Mouse (Mus musculus) C2C12 (cell line): ENCODE measurements around the gene Uqcc1. TPM values are rescaled to one million over a fixed set of nuclear protein-coding genes. Genes with fewer than 3 reads are reported as not detected.

Experiments used
- H3K27me3 ChIP-seq: one replicate; pipeline ENCODE4 v1.6.1; 2011; ENCODE audit not compliant: control insufficient read depth, insufficient read depth, insufficient read length
- H3K36me3 ChIP-seq: one replicate; pipeline ENCODE4 v1.6.1; 2011; ENCODE audit not compliant: control insufficient read depth, insufficient read depth
- H3K4me3 ChIP-seq: one replicate; pipeline ENCODE4 v1.5.1; 2011; ENCODE audit warnings: mild to moderate bottlenecking, control low read depth; ENCODE audit not compliant: poor library complexity, insufficient read depth, severe bottlenecking
- H3K79me2 ChIP-seq: one replicate; pipeline ENCODE4 v1.6.1; 2011; ENCODE audit not compliant: control insufficient read depth, insufficient read depth
- H3K79me3 ChIP-seq: one replicate; pipeline ENCODE4 v1.6.1; 2011; ENCODE audit warnings: low read depth, control low read depth
- H3ac ChIP-seq: one replicate; pipeline ENCODE3; 2011; ENCODE audit warnings: low read depth; ENCODE audit not compliant: control insufficient read depth, insufficient read length
- CEBPB ChIP-seq: IDR thresholded peaks from one replicate; pipeline ENCODE4 v1.6.1; 2011; ENCODE audit warnings: low read depth, mild to moderate bottlenecking, control low read depth, moderate library complexity
- CTCF ChIP-seq: IDR thresholded peaks from one replicate; pipeline ENCODE4 v1.5.1; 2011; ENCODE audit not compliant: control insufficient read depth, insufficient read depth, insufficient read length
- FOSL1 ChIP-seq: IDR thresholded peaks from one replicate; pipeline ENCODE4 v1.8.0; 2011; ENCODE audit warnings: mild to moderate bottlenecking, low read length; ENCODE audit not compliant: poor library complexity, insufficient read depth, severe bottlenecking
- MAX ChIP-seq: IDR thresholded peaks from one replicate; pipeline ENCODE4 v1.6.1; 2011; ENCODE audit warnings: mild to moderate bottlenecking, control low read depth
- MYOD1 ChIP-seq: IDR thresholded peaks from one replicate; pipeline ENCODE4 v1.6.1; 2011; ENCODE audit warnings: low read depth; ENCODE audit not compliant: control insufficient read depth, insufficient read length
- MYOG ChIP-seq: IDR thresholded peaks from one replicate; pipeline ENCODE4 v1.6.1; 2011; ENCODE audit not compliant: control insufficient read depth, insufficient read length; ENCODE audit errors: extremely low read depth
- USF1 ChIP-seq: IDR thresholded peaks from one replicate; pipeline ENCODE4 v1.6.1; 2011; ENCODE audit warnings: low read depth, mild to moderate bottlenecking, control low read depth, moderate library complexity
- polyA plus RNA-seq: library from polyadenylated mRNA; unstranded; fragments of >200 nt; fragmentation: generic; extraction: Trizol; gene quantifications from one replicate; pipeline ENCODE4 v1.2.1, GENCODE M21; 2012; ENCODE audit warnings: missing spikeins

Uqcc1 gene
- polyA plus RNA-seq, 1 experiment = 47.6 TPM

DNA sequence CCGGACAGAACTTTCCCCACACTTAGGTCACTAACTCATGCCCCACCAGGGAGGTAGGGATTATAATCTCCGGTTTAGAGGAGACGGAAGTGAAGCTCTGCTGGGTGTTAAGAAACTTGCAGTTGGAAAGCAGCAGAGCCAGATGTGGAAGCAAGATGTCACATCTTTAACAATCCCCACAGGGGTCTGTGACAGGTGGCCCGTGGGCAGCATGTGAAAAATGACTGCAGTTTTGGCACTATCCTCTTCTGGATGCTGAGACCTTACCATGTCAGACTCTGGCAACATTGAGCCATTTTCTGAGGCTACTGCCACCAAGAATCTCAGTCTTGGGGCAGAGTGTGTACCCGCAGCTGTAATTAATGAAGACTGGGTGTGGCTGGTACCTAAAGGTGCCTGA, 126.1 kb downstream of the Uqcc1 start:
- no peaks in the 10 kb centered on the region for H3K79me3 ChIP-seq
- H3K4me3 ChIP-seq = no peak overlapping the region
- no peaks in the 10 kb centered on the region for H3K79me2 ChIP-seq
- H3K27me3 ChIP-seq = peaks cover 20% of the 10 kb centered on the region
- TF ChIP-seq CEBPB (no peak), FOSL1 (no peak)
- H3ac ChIP-seq = no peak overlapping the region
- no peaks in the 10 kb centered on the region for H3K36me3 ChIP-seq

DNA sequence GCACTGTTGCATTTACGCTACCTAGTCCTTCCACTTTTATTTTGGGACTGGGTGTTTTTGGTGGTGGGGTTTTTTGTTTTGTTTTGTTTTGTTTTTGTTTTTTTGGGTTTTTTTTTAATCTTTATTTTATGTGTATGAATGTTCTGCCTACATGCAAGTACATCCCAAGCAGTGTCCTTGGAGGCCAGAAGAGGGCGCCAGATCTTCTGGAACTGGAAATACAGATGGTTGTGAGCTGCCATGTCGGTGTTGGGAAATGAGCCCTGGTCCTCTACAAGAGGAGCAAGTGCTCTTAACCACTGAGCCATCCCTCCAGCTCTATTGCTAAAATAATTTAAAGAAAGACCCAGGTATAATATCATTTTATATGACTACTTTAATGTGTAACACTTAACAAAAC, 127.3 kb downstream of the Uqcc1 start:
- H3K36me3 ChIP-seq = no peaks in the 10 kb centered on the region
- H3K4me3 ChIP-seq = no peak overlapping the region
- no peaks in the 10 kb centered on the region for H3K79me2 ChIP-seq
- TF ChIP-seq MYOG (no peak), CTCF (no peak), CEBPB (no peak), FOSL1 (no peak), MAX (no peak), MYOD1 (no peak), USF1 (no peak)
- peaks cover 27% of the 10 kb centered on the region for H3K27me3 ChIP-seq
- no peaks in the 10 kb centered on the region for H3K79me3 ChIP-seq
- no peak overlapping the region for H3ac ChIP-seq

DNA sequence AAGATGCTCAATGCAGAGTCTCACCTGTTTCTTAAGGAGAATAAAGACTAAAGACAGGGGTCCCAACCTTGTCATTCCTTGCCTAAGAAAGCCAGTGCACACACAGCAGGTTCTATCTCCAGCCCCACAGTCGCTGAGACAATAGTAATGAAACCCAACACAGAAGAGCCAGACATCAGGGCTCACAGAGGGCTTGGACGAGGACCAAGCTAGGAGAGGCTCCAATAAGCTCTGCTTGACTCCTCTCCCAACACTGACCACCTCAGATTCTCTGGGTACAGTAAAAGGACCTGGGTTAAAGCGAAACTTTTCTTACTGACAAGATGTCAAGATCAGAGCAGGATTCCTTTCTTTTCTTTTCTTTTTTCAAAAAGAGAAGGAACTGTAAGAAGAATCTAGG, 131.5 kb downstream of the Uqcc1 start:
- no peaks in the 10 kb centered on the region for H3K36me3 ChIP-seq
- TF ChIP-seq CEBPB = no peak
- TF ChIP-seq MYOG = no peak
- no peak for TF ChIP-seq USF1
- TF ChIP-seq CTCF = no peak
- TF ChIP-seq MAX = no peak
- no peak for TF ChIP-seq FOSL1
- no peak for TF ChIP-seq MYOD1
- H3K4me3 ChIP-seq = no peak overlapping the region
- no peaks in the 10 kb centered on the region for H3K79me2 ChIP-seq
- no peaks in the 10 kb centered on the region for H3K79me3 ChIP-seq
- H3ac ChIP-seq = no peak overlapping the region
- H3K27me3 ChIP-seq = peaks cover 30% of the 10 kb centered on the region

Other genes with a start within 250 kb of the Uqcc1 start
- gene Trpc4ap, start 237.9 kb downstream of the Uqcc1 start, polyA plus RNA-seq = 70.5 TPM
- gene Edem2, start 200.8 kb downstream of the Uqcc1 start, polyA plus RNA-seq = 19.0 TPM
- gene Gm17581, start 194.4 kb downstream of the Uqcc1 start, polyA plus RNA-seq = not detected
- 4.4 TPM for gene Procr, start 179.2 kb downstream of the Uqcc1 start, polyA plus RNA-seq
- 0.04 TPM for gene Mmp24, start 155.0 kb downstream of the Uqcc1 start, polyA plus RNA-seq
- gene BC029722, start 110.9 kb downstream of the Uqcc1 start, polyA plus RNA-seq = 32.9 TPM
- 340 TPM for gene Eif6, start 103.4 kb downstream of the Uqcc1 start, polyA plus RNA-seq
- 0.02 TPM for gene Fam83c, start 95.5 kb downstream of the Uqcc1 start, polyA plus RNA-seq
- gene Gm15557, start 10.4 kb upstream of the Uqcc1 start, polyA plus RNA-seq = not detected
- not detected for gene Gdf5, start 15.1 kb upstream of the Uqcc1 start, polyA plus RNA-seq
- gene Cep250, start 26.1 kb upstream of the Uqcc1 start, polyA plus RNA-seq = 24.1 TPM
- gene 6430550D23Rik, start 77.7 kb upstream of the Uqcc1 start, polyA plus RNA-seq = 0.09 TPM
- gene Ergic3, start 77.7 kb upstream of the Uqcc1 start, polyA plus RNA-seq = 230 TPM
- not detected for gene Fer1l4, start 122.6 kb upstream of the Uqcc1 start, polyA plus RNA-seq
- 2.3 TPM for gene Spag4, start 134.9 kb upstream of the Uqcc1 start, polyA plus RNA-seq
- gene Cpne1, start 181.7 kb upstream of the Uqcc1 start, polyA plus RNA-seq = 54.6 TPM
- gene Rbm12, start 181.7 kb upstream of the Uqcc1 start, polyA plus RNA-seq = 6.4 TPM
- 15.3 TPM for gene Gm28036, start 196.8 kb upstream of the Uqcc1 start, polyA plus RNA-seq
- 287 TPM for gene Romo1, start 213.7 kb upstream of the Uqcc1 start, polyA plus RNA-seq
- gene Nfs1, start 213.9 kb upstream of the Uqcc1 start, polyA plus RNA-seq = 33.7 TPM
- 51.3 TPM for gene Rbm39, start 249.9 kb upstream of the Uqcc1 start, polyA plus RNA-seq